Mouse (Mus musculus) kidney, postnatal 4 days (tissue): ENCODE measurements around the gene Tmem229b.
A peak's percentile ranks its signal among the peaks of the same experiment; 100 is the strongest.
"Not testable (repeated sequence)": the region's sequence is repeated elsewhere in the genome, so short reads cannot be mapped to it uniquely, and the experiment has no call there.

ENCODE experiments used
- DNase-seq, 2 experiments: peaks; one replicate each; pipeline ENCODE4 v3.0.0; 2021; ENCODE audit warnings: mixed read lengths in 2 of 2

Tmem229b gene

DNA sequence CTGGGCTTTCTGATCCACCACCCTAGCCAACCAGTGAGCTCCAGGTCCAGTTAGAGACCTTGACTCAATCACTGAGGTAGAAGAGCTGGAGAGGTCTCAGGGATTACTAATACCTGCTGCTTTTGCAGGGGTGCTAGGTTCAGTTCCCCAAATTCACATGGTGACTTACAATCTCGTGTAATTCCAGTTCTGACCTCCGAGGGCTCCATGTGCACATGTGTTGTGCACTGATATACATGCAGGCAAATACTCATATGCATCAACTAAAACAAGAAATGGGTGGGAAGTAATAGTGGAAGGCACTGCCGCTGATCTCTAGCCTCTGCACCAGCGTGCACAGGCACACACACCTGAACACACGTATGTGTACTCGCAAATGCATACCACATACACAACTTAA, 60.3 kb downstream of the Tmem229b start:
- DNase-seq: peak in 1 of 2 experiments; percentile 29

DNA sequence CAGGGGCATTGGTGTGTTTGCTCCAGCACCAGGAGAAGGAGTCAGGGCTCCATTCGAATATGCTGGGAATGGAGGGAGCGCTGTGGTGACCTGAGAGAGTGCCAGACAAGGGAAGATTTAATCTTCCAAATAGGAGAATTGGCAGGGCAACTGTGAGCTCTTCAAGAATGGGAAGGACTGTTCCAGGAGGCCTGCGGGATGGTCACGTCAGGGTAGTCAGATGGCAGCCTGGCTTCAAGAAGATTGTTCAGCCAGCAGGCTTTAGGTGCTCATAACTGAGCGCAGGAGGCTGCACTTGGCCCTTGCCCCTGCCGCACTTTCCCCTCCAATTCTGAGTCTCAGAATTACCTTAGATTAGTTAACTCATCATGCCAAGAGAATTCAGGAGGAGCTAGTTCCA, 64.5 kb downstream of the Tmem229b start:
- no peak for DNase-seq

DNA sequence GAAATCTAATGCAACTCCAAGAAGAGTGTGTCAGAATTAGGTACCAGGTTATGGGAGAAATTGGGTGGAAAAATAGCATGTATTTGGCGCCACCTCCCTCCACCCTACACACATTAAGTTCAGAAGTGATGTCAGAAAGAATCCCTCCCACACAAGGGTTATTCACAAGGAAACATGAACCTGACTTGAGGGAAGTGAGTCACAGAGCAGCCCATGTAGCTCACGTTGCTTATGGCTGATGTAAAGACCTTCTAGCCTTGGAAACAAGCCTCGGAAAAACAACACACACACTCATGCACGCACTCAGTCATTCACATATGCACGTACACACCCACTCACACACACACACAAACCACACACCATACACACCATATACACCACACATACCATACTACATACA, 67.3 kb downstream of the Tmem229b start:
- no peak for DNase-seq

DNA sequence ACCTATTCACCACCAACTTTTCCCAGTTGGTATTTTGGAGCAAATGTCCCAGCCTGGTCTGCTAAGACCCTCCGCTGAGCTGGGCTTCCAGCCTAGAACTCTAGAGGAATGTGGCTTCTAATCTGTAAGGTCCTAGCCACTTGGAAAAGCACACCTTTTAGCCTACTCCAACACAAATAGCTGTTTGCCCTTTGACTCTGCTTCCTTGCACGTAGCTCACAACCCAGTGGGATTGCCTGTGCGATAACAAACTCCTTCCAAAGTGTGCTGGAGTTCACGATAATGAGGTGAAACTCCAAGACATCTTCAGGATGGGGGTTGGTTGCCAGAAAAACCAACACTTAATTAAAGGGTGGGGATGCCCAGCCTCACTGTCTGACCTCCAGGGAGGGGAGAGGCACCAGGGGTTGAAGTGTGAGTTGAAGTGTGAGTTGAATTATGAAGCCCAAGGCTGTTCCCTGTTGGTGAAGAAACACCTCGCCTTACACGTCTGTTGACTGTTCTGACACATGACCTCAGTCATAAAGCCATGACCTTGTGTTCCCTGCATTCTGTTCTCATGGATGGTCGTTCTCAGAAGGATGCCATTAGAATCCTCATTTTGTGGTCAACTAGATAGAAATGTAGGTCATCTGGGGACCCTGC, 67.9 kb downstream of the Tmem229b start:
- DNase-seq: no peak

DNA sequence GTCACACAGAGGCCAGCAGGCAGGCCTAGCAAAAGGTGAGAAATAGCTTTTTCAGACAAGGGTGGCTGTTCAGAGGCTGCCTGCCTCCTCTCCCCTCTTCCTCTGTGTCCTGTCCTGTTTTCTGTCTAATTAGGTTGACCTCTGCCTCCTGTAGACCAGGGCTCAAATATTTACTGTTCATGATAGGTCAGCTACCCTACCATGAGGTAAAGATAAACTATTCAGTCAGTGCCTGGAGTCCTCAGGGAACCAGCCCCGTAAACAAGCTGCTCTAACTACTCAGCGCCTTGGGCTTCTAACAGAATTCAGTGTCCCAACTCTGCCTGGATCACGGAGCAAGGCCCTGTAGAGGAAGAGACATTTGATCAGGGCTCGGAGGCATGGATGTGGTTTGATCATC, 70.9 kb downstream of the Tmem229b start:
- DNase-seq: no peak

DNA sequence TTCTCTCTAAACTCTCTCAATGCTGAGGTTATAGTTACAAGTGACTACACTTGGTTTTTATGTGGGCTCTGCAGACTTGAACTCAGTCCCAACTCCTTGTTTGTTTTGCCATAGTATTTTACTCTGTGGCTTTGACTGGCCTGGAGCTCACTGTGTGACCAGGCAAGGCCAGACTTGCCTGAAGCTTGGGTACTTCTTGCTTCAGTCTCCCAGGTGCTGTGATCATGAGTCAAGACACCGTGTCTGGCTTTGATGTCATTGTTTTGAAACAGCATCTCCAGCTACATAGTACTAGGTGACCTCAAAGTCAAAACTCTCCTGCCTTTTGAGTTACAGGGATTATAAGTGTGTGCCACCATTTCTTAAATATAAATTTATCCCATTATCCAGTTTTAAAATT, 77.5 kb downstream of the Tmem229b start:
- no peak for DNase-seq

DNA sequence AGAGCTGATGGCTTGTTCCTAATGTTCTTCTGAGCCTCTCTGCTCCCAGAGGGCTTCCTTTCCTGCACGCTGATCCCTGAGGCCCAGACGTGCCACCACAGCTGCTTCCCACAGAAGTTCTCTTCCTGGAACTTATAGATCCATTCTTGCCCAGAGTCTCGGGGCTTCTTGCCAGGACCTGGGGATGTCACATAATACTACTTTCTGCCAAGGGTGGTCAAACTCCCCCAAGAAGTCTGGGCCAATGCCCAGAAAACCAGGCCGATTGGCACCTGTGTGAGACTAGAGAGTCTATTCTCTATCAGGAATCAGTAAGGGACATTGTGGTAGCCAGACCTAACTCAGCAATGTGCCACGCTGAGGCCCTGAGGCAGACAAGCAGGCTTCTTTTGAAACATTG, 80.1 kb downstream of the Tmem229b start:
- no peak for DNase-seq

DNA sequence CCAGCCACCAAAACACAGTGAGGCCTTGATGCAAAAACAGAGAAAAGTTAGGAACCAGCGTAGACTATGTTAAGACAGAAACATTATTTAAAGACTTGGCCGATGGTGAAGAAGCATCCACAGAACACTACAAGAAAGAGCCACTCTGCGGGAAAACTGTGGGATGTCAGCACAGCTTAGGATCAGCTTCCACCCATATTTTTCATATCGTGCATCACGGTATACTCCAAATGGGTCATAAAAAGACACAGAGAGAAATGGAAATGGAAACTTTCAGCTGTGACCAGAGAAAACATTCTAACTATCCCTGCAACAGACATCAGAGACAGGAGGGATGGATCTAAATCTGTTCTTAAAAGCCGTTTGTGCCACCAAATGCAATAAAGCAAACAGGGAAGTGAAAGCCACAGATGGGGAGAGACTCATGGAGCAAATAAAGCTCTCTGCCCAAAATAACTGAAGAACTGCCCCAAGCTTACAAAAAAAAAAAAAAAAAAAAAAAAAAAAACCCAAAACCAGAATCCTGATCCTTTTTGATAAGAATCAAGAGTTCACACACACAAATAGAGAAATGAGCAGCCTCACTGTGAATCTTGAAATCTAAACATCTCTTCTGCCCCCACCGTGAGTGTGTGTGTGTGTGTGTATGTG, 83.8 kb downstream of the Tmem229b start:
- no peak for DNase-seq

DNA sequence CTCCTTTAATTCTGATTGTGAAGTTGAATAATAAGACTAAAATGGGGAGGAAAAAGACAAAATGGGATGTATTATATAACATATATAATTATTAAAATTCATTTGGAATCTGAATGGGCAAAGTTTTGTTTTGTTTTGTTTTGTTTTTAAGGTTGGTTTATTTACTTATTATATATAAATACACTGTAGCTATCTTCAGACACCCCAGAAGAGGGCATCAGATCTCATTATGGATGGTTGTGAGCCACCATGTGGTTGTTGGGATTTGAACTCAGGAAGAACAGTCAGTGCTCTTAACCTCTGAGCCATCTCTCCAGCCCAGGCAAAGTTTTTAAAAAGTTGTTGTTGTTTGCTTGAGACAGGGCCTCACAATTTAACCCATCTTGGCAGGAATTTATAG, 84.5 kb downstream of the Tmem229b start:
- DNase-seq: not testable (repeated sequence)

DNA sequence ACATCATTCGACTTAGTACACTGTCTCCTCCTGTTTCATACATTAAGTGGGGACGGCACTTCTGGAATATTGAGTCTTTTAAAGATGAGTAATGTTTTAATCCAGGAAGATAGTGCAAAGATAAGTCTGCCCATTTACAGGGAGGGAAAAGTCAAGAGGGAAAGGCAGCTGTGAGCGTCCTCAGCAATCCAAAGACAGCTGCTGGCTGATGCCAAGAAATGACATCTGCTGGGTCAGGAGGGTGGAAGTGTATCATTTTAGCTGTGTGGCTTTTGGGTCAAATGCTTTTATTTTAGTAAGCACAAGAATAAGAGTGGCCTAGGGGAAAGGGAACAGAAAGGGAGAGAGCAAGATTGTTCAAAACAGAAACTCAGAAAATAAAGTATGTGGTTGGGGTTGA, 85.4 kb downstream of the Tmem229b start:
- DNase-seq: no peak

DNA sequence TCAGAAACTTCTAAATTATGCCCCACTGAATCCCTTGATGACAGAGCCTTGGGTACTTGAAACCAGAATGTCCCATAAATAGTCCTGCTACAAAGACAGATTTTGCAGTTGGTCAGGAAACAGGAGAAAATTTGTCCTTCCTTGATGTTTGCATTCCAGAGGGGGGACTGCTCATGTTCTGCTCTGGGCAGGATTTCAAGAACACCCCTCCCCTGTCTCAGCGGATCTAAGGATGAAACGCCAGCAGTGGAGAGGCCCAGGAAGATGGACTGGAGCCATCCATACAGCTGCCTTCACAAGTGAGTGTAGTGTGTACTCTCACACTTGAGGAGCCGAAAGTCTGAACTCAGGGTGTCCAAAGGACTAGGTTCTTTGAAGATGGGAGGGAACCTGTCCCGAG, 86.0 kb downstream of the Tmem229b start:
- DNase-seq: no peak

DNA sequence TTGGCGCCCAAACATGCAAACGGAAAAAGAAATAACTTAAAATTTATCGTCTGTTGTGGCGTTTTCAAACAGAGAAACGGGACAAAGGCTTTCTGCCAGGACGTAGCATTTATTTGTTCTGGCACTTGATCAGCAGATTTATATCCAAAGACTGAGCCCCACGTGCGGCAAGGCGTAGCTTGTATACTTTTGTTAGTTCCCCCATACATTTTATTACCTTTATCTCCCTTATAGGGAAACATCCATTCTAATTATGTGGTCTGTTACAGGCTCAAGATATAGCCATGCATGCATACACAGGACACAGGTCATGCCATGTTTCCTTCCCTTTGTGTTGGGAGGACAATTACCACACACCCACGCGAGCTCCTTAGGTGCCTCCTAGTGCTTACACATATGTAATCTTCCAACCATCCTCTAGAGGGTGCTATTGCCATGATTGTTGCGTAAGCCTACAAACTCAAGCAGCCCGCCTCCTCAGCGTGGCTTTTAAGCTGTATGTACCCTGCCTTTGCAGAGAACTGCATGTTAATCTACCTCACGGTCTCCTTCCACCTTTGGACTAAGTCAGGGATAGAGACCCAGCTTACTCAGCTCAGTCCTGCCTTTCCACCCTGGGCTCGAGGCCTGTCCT, 88.2 kb downstream of the Tmem229b start:
- peak; percentile 54 to 76 for DNase-seq

DNA sequence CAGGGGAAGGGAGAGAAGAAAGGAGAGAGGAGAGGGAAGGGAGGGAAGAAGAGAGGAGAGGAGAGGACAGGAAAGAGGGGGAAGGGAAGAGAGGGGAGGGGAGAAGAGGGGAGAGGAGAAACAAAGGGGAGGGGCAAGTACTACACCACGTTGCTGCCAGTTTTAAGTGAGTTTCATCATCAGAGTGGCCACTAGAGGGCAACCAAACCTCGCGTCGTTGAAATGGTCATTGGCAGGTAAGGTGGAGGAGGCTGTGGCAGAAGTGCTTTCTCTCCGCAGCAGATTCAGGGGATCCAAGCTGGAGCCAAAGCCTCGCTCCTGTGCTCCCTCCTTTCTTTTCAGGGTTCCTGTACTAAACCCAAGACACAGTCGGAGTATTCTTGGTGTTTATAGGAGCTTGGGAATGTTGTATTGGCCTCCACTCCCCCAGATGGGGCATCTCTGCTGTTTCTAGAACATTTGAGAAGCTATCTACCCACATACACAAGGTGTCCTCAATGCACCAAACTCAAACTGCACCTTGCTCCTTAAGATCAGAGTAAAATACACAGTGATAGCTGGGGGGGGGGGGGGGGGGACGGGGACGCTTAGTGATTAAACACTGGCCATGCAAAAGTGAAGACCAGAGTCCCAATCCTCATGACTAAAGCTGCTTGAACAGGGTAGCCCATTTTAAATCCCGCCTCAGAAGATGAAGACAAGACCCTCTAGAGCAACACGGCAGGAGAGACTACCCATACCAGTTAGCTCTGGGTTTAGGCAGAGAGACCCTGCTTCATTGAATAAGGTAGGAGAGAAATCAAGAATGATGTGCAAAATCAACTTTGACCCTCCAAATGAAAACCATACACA, 89.0 kb downstream of the Tmem229b start:
- peak; percentile 80 to 86 for DNase-seq

DNA sequence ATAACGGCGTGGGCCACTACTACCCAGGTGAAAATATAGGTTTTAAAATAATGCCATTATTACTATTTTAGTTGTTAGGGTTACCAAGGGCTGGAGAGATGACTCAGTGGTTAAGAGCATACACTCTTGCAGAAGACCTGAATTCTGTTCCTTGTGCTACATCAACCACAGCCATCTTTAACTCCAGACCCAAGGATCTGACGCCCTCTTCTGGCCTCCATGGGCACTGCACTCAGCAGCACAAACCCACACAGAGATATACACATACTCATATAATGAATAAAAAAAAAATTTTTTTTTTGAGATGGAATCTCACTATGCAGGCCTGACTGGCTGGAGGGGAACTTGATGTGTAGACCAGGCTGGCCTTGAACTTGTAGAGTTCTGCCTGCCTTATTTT, 91.1 kb downstream of the Tmem229b start:
- DNase-seq: no peak

DNA sequence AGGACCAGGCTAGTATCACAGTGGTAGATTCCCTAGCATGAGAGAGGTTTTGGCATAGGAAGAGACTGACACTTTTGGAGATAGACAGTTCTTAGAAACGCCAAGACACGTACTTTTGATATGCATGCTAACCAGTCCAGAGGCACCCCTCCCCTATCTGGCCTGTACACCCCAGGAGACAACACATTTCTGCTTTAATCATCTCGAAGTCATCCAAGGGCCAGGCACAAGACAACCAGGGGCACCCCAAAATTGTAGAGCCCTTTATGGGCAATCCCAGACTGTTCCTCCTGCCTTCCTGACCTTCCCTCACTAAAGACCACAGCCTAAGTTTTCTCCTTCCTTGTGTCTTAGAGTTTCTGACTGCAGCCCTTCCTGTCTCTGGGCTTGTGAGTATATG, 91.9 kb downstream of the Tmem229b start:
- no peak for DNase-seq

DNA sequence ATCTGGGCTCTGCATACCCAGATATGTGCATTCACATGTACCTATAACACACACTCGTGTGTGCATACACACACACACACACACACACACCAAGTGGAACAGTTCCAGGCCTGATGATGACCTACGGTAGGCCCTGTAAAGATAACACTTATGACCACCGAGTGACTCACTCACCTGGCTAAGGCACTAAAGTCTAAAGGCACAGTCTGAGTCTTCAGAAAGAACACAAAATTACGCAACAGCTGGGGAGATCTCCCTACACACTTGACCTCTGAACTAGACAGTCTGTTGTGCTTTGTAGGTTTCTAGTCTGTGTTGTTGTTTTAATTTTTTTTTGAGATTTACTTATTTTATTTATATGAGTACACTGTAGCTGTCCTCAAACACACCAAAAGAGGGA, 93.0 kb downstream of the Tmem229b start:
- no peak for DNase-seq
